Mouse (Mus musculus) bone marrow, adult 2 months (tissue): ENCODE results near the gene Cntnap2.

Experiments
- CTCF ChIP-seq: fragments of 200-500 bp; IDR thresholded peaks from 2 replicates; pipeline ENCODE4 v1.5.1; 2011; ENCODE audit warnings: low read length, control low read depth; ENCODE audit not compliant: control insufficient read depth, insufficient read depth
- POLR2A ChIP-seq: fragments of 200-500 bp; IDR thresholded peaks from 2 replicates; pipeline ENCODE4 v1.6.1; 2011; ENCODE audit warnings: low read depth, mild to moderate bottlenecking, control low read depth, low read length, borderline replicate concordance; ENCODE audit not compliant: control insufficient read depth

GRCm38 (mm10) chr6:45518221-45518620 is 459.1 kb downstream of the Cntnap2 start:
- no peak for TF ChIP-seq CTCF
- TF ChIP-seq POLR2A, result no peak
